Mouse (Mus musculus) cerebellum, adult 2 months (tissue): ENCODE results near the gene Dpysl5.

Experiments
- CTCF ChIP-seq: fragments of 200-500 bp; IDR thresholded peaks from 2 replicates; pipeline ENCODE4 v1.5.1; 2011; ENCODE audit warnings: low read depth, mild to moderate bottlenecking, control low read depth, low read length, moderate library complexity, borderline replicate concordance; ENCODE audit not compliant: insufficient read depth
- POLR2A ChIP-seq: fragments of 200-500 bp; IDR thresholded peaks from 2 replicates; pipeline ENCODE4 v1.6.1; 2011; ENCODE audit warnings: low read length, control low read depth, borderline replicate concordance; ENCODE audit not compliant: insufficient read depth

DNA sequence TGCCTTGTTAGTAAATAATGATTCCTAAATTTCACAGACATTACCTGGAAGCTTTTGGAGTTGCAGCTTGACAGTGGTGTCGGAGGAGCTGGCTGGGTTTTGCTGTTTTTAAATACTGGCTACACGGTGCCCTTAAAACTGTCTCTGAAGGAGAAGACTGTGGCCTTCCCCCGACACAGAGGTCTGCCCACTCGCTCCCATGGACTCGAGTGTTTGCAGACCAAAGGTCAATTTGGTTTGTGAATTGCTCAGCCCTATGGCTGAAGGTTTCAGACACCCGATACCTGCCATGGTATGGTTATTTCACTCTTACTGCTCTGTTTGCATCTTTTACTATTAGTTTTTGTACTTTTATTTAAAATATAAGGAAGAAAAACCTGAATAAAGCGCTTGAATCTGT is 37.4 kb upstream of the Dpysl5 start:
- TF ChIP-seq POLR2A (no peak), CTCF (no peak)
